Mouse (Mus musculus): Measurements from ENCODE around the gene Plk3. TPM values are rescaled to one million over a fixed set of nuclear protein-coding genes. Genes with fewer than 3 reads are reported as not detected.
"Not testable (repeated sequence)": the region's sequence is repeated elsewhere in the genome, so short reads cannot be mapped to it uniquely, and the experiment has no call there.

Gene Plk3
- total RNA-seq (2021): 10 to 100 TPM; 16.9 to 17.3 TPM
- long read RNA-seq, experiment 1, transcript Plk3-201 (15 exons, 2,378 nt): major isoform, 24 of 32 reads
- long read RNA-seq, experiment 1, partial matches to known transcripts: 2 of 32 reads
- long read RNA-seq, experiment 1, other reads (novel, unspliced or antisense): 6 of 32 reads
- long read RNA-seq, experiment 2, transcript Plk3-201 (15 exons, 2,378 nt): major isoform, 19 of 30 reads
- long read RNA-seq, experiment 2, partial matches to known transcripts: 3 of 30 reads
- long read RNA-seq, experiment 2, other reads (novel, unspliced or antisense): 7 of 30 reads

GRCm38 (mm10) chr4:117133817-117134600 is at the start of gene Plk3:
Plk3 (minus strand) TSS chr4:117133963.
- peak; percentile 97 for DNase-seq (ENCODE audit: low spot score in 2 of 2)

- not testable (repeated sequence) for DNase-seq (ENCODE audit: low spot score in 2 of 2)
Observed at GRCm38 (mm10) chr4:117182759-117183096, 49.0 kb upstream of the Plk3 start.

GRCm38 (mm10) chr4:117181863-117182758 is 48.3 kb upstream of the Plk3 start, which contains the start of gene Kif2c:
Kif2c (minus strand) TSS chr4:117182639.
- DNase-seq (ENCODE audit: low spot score in 2 of 2): peak; percentile 92 to 93

GRCm38 (mm10) chr4:117169936-117170335 is 36.2 kb upstream of the Plk3 start:
- no peak for DNase-seq (ENCODE audit: low spot score in 2 of 2)

DNA sequence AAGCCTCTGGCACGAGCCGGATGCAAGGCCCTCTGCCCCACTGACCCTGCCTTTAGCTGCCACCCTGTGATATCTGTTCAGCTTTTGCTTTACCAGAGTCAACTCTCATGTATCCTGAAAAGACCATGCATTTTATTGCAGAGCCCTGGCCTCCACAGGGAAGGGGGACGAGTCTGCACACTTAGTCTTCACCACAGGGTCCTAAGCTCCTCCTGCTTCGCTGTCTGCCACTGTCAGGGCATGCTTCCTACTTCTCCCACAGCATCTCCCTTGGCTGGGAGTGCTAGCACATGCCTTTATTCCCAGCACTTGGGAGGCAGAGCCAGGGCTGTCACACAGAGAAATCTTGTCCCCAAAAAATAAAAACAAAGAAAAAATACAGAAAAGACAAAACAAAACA is 27.4 kb upstream of the Plk3 start:
- DNase-seq (ENCODE audit: low spot score in 2 of 2): no peak

DNA sequence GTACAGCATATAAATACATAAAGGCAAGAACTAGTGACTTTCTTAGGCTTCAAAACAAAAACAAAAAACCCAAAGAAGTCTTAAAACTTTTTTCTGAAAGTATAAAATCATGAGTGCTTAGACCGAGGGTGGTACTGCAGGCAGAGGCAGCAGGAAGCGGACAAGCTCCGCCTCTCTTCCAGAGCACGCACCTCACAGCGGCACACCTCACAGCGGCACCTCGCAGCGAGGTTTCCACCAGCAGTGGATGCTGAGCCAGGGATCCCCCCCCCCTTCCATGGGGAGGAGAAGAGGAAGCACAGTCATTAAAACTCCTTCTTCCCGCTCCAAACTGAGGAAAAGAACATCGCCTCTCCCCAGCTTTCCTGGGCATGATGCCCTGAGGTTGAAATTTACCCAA is 25.9 kb upstream of the Plk3 start:
- no peak for DNase-seq (ENCODE audit: low spot score in 2 of 2)

- DNase-seq (ENCODE audit: low spot score in 2 of 2): no peak
Observed at GRCm38 (mm10) chr4:117156372-117156771, 22.6 kb upstream of the Plk3 start.

DNA sequence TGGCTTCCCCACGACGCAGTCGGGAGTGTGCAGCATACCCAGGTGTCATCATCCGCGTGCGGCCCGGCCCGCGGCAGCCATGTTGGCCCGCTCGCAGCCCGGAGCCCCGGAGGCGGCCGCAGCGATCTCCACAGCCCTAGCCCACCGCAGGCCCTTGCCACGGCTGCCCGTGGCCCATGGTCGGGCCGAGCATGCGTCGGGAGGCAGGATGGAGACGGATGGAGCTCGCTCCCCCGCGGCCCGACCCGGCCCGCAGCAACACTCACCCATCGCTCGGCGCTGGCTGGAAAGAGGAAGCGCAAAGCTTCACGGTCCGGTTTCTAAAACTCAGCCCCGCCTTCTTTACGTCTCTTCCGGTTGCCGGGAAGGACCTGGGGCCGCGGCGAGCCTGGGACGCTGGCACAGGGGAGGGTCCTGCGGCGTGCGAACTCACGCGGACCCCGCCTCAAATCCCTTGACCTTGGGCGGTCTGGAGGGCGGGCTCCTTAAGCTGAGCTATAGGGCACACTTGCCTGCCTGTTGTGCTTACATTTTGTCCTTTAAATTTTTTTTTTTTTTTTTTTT is 22.1 kb upstream of the Plk3 start, which contains the start of gene Rps8:
Rps8 (minus strand) TSS at position 452 of the 564 bp plus-strand sequence.
- DNase-seq (ENCODE audit: low spot score in 2 of 2): peak; percentile 79 to 89

DNA sequence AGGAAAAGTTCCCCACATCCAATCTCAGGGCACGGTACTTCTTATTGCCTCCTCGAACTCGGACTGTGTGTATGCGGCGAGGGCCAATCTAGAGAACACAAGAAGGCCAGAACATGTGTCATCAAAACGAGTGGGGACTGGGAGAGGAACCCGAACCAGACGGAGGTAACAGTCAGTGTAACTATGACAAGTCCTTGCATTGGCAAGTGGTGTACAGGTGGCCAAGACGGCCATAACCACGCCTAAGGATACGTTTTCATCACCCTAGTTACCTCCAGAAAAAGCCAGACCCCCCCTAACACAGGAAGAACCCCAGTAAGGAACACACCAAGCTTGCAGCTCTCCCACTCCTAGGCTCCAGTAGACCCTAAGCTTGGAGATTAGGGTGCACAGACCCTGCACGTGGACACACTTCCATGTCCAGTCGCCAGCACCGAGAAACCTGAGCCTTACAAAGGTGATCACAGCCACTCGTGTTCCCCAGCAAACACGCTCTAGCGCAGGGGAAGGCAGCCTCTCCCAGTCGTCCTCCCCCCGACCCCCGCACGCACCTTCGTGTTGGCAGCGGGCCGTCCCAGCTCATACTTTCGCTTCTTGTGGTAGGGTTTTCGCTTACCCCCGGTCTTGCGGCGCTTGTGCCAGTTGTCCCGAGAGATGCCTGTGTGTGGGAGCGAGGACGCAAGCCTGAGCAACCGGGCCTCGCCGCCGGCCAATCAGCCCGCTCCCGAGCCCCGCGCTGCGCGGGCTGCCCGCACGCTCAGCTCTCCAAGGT is 21.4 kb upstream of the Plk3 start:
- no peak for DNase-seq (ENCODE audit: low spot score in 2 of 2)

GRCm38 (mm10) chr4:117152714-117153113 is 19.0 kb upstream of the Plk3 start:
- DNase-seq (ENCODE audit: low spot score in 2 of 2): no peak

DNA sequence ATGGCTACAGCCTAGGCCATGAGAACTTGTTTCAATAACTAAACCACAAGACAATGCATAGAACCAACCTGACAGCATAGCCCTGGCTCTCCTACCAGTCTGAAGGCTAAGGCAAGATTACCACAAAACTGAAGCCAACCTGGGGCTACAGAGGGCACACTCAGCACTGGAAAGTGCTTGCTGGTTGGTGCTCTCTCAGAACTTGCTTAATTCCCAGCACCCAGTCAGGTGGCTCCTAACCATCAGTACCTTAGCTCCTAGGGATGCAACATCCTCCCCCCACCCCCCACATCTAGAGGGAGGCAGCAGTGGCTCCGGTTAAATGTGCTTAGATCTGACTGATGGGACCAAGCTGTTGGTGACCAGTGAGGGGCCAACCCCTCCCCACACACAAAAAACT is 17.7 kb upstream of the Plk3 start:
- DNase-seq (ENCODE audit: low spot score in 2 of 2): no peak

- DNase-seq (ENCODE audit: low spot score in 2 of 2): no peak
Observed at GRCm38 (mm10) chr4:117150212-117150733, 16.5 kb upstream of the Plk3 start.

DNA sequence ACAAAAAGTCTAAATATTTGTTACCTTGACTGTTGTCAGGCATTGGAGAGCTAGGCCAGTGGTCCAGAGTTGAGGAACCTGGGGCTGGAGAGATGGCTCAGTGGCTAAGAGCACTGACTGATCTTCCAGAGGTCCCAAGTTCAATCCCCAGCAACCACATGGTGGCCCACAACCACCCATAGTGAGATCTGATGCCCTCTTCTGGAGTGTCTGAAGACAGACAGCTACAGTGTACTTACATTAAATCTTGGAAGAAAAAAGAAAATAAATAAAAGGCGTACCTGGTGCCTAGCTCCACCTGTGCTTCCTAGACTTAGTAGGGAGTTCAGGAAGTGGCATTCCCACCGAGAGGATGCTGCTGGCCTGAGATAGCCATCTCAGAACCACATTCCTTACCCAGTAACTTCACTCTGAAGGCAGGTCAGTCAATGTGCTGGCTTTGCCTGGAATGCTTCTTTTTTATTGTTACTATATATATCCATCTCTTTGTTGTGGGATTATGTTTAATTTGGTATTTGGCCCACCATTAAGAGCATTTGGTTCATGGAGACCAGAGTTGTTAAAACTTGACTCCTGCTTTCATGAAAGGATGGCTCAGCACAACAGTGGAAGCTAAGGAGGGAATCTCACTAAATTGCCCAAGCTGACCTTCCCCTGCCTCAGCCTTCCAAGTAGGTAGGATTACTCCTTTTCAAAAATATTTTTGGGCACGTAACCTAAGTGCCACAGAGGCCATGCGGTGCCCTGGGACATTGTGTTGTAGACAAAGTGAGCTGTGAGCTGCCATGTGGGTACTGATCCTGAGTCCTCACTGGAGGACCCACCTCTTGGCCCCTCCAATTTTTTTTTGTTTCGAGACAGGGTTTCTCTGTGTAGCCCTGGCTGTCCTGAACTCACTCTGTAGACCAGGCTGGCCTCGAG is 15.8 kb upstream of the Plk3 start:
- DNase-seq (ENCODE audit: low spot score in 2 of 2): no peak

DNA sequence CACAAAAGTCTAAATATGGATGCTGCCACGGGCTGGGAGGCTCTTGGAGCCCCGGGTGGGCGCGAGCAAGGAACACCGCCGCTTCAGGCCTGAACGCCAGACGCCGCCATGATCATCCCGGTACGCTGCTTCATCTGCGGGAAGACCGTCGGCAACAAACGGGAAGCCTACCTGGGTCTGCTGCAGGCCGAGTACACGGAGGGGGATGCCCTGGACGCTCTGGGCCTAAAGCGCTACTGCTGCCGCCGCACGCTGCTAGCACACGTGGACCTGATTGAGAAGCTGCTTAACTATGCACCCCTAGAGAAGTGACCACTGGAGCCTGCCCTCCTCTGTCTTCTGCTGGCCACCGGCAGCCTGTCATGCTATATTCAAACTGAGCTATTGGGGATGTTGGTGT is 15.1 kb upstream of the Plk3 start:
- DNase-seq (ENCODE audit: low spot score in 2 of 2): no peak

DNA sequence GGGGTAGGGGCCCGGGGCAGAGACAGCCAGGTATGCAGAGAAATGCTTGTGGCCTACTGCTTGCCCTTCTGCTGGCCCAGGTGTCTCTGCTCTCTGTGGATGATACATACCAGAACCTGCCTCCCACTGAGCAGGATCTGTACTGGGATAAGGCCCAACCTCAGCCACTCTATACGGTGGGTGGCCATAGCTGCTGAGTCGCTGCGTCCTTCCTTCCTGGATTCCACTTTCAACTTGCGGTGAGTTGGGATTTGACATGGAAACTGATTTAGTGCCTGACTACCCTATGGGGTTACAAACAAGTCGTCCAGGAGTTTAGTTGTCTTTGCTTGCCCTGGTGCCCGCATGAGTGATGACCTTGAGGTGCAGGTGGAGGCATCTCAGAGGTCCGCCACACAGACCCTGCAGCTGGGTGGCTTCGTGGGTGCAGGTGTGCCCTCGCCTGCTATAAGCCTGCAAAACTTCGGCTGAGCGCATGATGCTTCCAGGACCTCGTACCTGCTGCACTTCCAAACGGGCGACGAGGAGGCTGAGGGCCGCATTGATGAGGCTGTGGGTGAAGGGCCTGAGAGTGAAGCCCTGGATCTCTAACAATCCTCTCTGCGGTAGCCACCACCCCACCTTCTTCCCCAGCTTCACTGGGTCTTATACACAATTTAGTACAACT is 14.4 kb upstream of the Plk3 start:
- DNase-seq (ENCODE audit: low spot score in 2 of 2): no peak

GRCm38 (mm10) chr4:117146176-117146575 is 12.4 kb upstream of the Plk3 start:
- DNase-seq (ENCODE audit: low spot score in 2 of 2): peak; percentile 74 to 89

DNA sequence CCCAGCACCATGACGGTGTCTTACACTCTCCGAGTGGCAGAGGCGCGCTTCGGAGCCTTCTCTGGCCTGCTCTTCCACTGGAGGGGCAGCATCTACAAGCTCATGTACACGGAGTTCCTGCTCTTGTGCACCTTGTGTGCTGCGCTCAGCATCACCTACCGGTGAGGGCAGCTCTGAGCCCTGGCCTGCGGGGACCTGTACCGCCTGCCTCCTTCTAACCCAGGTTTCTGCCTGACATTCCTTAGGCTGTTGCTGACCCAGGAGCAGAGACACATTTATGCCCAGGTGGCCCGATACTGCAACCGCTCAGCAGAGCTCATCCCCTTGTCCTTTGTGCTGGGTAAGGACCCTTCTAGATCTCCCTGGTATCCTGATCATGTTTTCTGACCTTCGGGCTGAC is 11.5 kb upstream of the Plk3 start:
- DNase-seq (ENCODE audit: low spot score in 2 of 2): no peak

- DNase-seq (ENCODE audit: low spot score in 2 of 2): no peak
Observed at GRCm38 (mm10) chr4:117143023-117143422, 9.3 kb upstream of the Plk3 start.

DNA sequence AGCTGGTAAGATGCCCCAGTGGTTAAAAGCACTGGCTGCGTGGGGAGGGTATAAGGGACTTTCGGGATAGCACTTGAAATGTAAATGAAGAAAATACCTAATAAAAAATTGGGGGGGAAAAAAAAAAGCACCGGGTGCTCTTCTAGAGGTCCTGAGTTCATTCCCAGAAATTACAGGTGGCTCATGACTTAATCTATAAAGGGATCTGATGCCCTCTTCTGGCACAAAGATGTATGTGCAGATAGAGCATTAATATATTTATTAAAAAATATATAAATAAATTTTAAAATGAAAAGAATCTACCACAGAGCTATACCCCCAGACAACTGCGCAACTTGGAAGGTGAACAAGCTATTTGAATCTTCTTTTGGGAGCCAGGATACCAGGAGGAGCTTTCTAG is 6.8 kb upstream of the Plk3 start:
- no peak for DNase-seq (ENCODE audit: low spot score in 2 of 2)

Data from left cerebral cortex, adult 18-20 months (tissue).